Mouse (Mus musculus): ENCODE measurements around the gene Agbl4.

Agbl4 gene

GRCm38 (mm10) chr4:110397618-110398045 is at the start of gene Agbl4:
Gene Agbl4 (plus strand): TSS chr4:110397661.
- peak; percentile 32 for DNase-seq

- DNase-seq: no peak
Measured at GRCm38 (mm10) chr4:110350856-110351177, 46.6 kb upstream of the Agbl4 start.

GRCm38 (mm10) chr4:110351178-110352000 is 46.1 kb upstream of the Agbl4 start, which contains the start of gene Elavl4:
Gene Elavl4 (minus strand): TSS chr4:110351909.
- DNase-seq: peak; percentile 6

GRCm38 (mm10) chr4:110352001-110352369 is 45.5 kb upstream of the Agbl4 start:
- DNase-seq: no peak

GRCm38 (mm10) chr4:110360568-110360967 is 36.9 kb upstream of the Agbl4 start:
- DNase-seq: no peak

- DNase-seq: no peak
Measured at GRCm38 (mm10) chr4:110396221-110396620, 1.2 kb upstream of the Agbl4 start.

- DNase-seq: no peak
Measured at GRCm38 (mm10) chr4:110420306-110420705, 22.8 kb downstream of the Agbl4 start.

- no peak for DNase-seq
Measured at GRCm38 (mm10) chr4:110427653-110428052, 30.2 kb downstream of the Agbl4 start.

- DNase-seq: peak; percentile 0
Measured at GRCm38 (mm10) chr4:110494371-110494770, 96.9 kb downstream of the Agbl4 start.

GRCm38 (mm10) chr4:110529804-110530203 is 132.3 kb downstream of the Agbl4 start:
- DNase-seq: no peak

- DNase-seq: no peak
Measured at GRCm38 (mm10) chr4:110549223-110549622, 151.8 kb downstream of the Agbl4 start.

GRCm38 (mm10) chr4:110597726-110598283 is 200.3 kb downstream of the Agbl4 start:
- no peak for DNase-seq

GRCm38 (mm10) chr4:110641417-110641816 is 244.0 kb downstream of the Agbl4 start:
- DNase-seq: no peak

- DNase-seq: no peak
Measured at GRCm38 (mm10) chr4:110662940-110663339, 265.5 kb downstream of the Agbl4 start.

- DNase-seq: no peak
Measured at GRCm38 (mm10) chr4:110674121-110674520, 276.7 kb downstream of the Agbl4 start.

GRCm38 (mm10) chr4:110735141-110735540 is 337.7 kb downstream of the Agbl4 start:
- DNase-seq: no peak

GRCm38 (mm10) chr4:110757941-110758340 is 360.5 kb downstream of the Agbl4 start:
- no peak for DNase-seq

GRCm38 (mm10) chr4:110788596-110788995 is 391.1 kb downstream of the Agbl4 start:
- no peak for DNase-seq

GRCm38 (mm10) chr4:110799902-110800301 is 402.4 kb downstream of the Agbl4 start:
- DNase-seq: no peak

GRCm38 (mm10) chr4:110810947-110811346 is 413.5 kb downstream of the Agbl4 start:
- no peak for DNase-seq

GRCm38 (mm10) chr4:110832776-110833175 is 435.3 kb downstream of the Agbl4 start:
- peak; percentile 60 for DNase-seq

GRCm38 (mm10) chr4:110879719-110880443 is 482.4 kb downstream of the Agbl4 start:
- DNase-seq: no peak

- DNase-seq: peak; percentile 2
Measured at GRCm38 (mm10) chr4:110916061-110916460, 518.6 kb downstream of the Agbl4 start.

GRCm38 (mm10) chr4:110916565-110916964 is 519.1 kb downstream of the Agbl4 start:
- no peak for DNase-seq
